Mouse (Mus musculus) hematopoietic stem cell, adult 5-6 weeks (primary cell): ENCODE measurements around the gene Zfp579. TPM values are rescaled to one million over a fixed set of nuclear protein-coding genes. Genes with fewer than 3 reads are reported as not detected.
A peak's percentile ranks its signal among the peaks of the same experiment; 100 is the strongest.

ENCODE experiments used
- ATAC-seq, 2 experiments: fragments of 125-278 bp in 1 of 2; replicated peaks in 1 of 2; 2 replicates each; pipeline ENCODE4 v1.8.0; 2016 to 2017; ENCODE audit warnings: inconsistent platforms in 2 of 2, mild to moderate bottlenecking in 2 of 2, moderate number of reproducible peaks in 2 of 2, low read depth in 1 of 2, moderate TSS enrichment in 1 of 2; ENCODE audit not compliant: low FRiP score in 2 of 2, poor library complexity in 2 of 2, severe bottlenecking in 2 of 2, insufficient read depth in 1 of 2, low TSS enrichment in 1 of 2
- total RNA-seq: library from RNA; stranded (forward); fragments of 172-1452, 232-1000 nt; gene quantifications from 2 replicates; pipeline ENCODE4 v1.2.3, GENCODE M21; 2017

Zfp579 gene
- total RNA-seq, 1 experiment from 2014 or later = 5.7 TPM

DNA sequence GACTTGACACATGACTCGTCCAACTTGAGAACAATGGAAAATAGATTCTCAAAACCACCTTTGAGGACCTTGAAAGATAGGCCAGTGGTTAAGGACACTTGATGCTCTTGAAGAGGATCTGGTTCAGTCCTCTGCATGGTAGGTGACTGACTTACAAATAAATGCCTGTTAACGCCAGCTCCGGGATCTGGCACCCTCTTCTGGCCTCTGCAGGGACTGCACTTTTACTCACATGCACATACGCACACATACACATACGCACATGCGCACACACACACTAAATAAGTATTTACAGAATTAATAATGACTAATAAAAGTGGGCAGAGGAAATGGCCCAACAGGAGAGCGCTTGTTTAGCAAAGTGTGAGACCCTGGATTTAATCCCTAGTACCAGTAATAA lies 19.1 kb downstream of the Zfp579 start:
- ATAC-seq = no peak

DNA sequence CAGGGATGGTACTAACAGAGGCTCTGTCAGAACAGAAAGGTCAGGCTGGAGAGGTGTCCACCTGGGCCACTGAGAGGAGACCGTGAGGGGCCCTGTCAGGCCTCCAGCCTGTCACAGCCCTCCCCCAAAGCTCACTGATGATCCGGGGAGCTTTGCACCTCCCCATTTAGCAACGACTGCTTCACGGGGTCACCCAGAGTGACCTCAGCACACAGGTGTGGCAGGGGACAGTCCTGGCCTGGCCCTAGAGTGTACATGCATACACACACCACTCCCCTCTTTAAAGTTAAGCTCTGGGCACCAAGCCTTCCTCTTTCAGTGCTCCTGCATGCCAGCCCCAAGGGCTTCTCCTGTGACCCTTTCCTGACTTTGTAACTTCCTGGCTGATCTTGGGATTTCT lies 20.5 kb downstream of the Zfp579 start:
- no peak for ATAC-seq

DNA sequence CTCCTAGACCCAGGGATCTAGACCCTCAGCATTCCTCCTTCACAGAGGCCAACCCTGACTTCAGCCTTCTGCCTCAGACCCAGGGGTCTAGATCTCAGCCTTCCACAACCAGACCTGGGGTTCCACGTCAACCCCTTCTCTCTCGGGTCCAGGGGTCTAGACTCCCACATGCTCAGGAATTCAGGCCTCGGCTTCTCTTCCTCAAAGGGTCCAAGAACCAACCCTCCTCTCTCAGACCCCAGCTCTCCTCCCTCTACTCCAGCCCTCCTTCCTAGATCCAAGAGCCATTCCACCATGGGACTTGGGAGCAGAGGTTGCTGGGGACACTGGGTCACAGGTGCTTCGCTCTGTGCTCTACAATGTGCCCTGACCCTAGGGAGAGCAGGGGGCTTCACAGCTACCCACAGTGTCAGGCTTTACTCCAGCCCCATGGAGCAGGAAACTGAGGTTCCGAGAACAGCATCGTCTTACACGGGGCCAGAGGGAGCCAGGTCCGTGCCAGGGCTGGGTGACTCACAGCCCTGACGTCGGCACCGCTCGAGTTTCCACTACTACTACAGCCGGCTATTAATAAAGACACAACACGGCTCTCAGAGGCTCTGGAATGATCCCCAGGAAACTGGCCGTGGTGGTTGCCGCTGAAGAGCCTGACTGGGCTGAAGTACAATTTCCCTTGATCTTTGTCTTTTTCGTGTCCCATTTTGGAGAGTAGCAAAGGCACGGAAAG lies 23.5 kb downstream of the Zfp579 start:
- peak; percentile 25 to 59; a peak in 2 of 4 replicates for ATAC-seq

DNA sequence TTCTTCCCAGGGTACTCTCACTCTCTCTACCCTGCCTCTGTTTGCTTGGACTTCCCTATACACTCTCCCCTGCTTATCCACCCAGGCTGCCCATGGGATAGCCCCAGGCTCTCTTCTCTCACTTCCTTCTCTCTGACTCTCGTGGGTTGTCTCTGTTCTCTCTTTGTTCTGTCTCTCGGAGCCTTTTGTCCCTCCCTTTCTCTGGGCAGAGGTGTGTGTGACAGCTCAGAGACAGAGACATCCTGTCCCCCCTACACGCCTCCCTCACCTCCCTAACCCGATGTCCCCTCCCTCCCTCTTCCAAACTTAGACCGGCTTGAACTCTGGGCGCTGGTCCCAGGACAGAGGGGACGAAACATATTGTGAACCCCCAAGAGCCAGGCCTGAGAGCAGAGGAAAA lies 24.2 kb downstream of the Zfp579 start:
- no peak for ATAC-seq

DNA sequence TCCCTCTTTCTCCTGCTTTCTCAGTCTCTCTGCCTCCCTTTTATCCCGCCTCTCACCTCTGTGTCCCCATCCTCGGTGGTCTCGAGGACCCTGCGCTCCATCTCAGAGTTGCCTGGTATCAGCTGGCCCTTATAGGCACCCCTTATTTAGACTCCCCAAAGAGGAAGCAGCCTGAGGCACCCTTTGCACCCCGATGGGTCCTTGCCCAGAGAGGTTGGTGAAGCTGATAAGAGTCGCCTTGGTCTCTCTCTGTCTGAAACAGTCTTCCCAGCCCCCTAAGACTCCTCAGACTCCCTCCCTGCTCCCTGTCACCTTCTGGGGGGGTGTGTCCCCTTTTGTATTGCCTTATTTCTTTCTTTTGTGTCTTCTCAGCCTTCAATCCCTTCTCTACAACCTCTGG lies 24.9 kb downstream of the Zfp579 start, which contains the start of gene Sbk3:
Gene Sbk3 (minus strand): TSS at position 101 of the 400 bp plus-strand sequence.
- ATAC-seq = no peak

DNA sequence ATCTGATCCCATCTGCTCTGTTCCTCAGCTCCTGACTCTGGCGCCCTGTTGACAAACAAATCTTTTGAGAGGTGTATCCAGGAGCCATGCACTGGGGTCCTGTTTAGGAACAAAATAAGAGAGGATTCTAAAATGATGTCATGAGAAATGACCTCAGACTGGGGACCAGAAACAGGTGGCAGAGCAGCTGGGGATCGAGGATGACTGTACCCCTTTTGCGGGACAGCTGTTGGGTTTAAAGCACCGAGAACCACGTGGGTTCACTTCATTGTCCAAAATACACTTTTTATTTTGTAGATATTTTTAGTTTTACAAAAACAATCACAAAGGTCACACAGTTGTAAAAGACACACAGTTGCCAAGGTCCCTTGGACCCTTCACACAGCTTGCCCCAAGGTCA lies 31.0 kb downstream of the Zfp579 start:
- ATAC-seq = no peak

DNA sequence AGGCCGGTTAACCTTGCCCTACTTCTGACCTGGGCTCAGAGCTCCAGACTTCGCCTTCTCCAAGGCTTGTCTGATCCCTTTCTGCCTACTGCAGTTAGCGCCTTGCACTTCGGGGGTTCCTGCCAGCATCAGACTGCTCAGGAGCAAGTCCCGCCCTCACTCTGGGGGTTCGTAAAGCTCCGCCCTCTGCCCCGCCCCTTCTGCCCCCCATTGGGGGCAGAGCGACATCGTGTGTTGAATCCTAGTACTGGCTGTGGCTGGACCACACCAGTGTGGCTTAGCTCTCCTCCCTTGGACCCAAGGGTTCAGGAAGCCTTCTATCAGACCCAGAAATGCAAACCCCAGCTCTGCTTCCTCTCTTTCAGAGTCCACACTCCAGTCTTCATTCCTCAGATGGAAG lies 31.7 kb downstream of the Zfp579 start, which contains the start of gene Sbk2:
Gene Sbk2 (minus strand): TSS at position 135 of the 400 bp plus-strand sequence.
- peak; percentile 93 to 98 for ATAC-seq

DNA sequence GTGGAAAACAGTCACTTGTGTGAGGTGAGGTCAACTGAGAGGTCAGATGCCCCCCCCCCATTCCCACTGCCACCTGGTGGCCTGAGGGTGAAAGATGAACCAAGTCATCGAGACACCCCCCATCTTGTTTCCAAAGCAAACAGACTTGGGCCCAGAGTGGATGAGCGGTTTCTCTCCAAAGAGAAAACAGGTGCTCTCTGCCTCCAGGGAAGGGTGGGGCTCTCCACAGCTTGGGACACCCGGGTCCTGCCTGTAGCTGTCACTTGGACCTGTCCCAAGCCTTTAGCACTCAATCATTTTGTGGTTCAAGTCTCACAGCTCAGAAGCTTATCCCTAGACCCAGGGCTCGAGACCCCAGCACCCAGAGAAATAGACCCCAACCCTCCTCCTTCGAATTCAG lies 32.4 kb downstream of the Zfp579 start:
- no peak for ATAC-seq

DNA sequence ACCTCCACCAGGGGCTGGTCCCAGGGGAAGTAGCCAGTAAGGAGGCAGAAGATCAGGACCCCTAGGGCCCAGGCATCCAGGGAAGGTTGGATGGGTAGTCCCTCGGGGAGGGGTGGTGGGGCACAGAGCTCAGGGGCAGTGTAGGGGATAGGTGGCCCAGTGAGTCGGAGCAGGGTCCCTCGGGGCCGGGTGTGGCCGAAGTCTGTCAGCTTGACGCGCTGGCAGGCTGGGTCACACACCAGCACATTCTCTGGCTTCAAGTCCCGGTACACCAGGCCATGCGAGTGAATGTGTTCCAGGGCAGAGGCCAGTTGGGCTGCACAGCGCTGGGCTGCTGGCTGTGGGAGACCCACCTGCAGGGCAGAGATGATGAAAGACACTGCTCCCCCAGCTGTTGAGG lies 38.6 kb downstream of the Zfp579 start:
- no peak for ATAC-seq

DNA sequence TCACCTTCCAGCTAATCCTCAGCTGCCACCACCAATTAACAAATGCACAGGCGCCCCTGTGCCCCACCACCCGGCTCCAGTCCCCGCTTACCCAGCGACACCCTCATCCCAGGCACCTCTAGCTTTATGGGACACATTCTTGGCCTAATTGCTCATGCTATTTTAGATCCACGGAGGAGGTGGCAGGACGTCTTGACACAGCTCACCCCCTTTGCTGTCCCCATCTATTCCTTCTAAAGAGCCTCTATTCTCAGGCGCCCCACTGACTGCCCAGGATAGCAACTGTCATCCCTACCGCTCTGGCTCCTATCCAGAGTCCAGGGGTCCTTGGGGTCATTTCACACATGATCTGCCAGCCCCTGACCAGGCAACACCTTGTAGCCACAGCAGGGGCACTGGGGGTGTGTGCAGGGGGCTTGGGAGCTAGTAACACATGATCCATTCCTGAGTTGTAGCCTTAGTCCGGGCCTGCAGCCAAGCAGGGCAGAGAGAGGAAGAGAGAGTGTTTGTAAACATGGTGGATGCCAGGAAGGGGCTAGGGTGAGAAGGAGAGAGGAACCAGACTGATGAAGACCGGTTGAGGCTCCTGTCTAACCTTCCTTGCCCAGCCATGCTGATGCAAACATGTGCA lies 42.0 kb downstream of the Zfp579 start:
- no peak for ATAC-seq

DNA sequence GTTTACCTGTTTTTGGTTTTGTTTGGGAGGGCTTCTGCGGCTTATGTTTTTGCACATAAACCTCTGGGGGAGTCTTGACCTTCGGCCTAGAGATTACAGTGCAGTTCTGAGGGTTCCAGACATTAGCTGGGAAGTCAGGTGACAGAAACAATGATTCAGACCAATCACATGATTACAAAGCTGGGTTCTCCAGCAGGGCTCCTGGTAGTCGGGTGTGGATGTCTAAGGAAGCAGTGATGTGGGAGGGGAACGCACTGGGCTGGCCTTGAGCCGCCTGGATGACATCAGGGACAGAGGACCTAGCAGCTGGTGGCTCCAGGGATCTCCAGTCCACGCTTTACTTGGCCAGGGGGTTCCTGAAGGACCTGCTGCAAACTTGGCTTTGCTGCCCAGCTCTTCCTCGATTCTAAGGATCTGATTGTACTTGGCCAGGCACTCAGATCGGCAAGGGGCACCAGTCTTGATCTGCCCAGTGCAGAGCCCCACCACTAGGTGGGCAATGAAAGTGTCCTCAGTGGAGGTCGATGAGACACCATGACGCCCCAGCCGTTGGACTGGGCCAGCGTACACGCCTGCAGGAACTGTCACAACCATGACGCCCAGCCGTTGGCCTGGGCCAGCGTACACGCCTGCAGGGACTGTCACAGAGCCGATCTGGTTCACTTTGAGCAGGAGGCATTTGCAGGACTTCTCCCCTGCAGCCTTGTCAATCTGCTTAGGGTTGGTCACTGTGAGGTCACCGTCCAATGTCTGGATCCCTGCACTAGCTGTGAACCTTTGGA lies 45.2 kb downstream of the Zfp579 start:
- ATAC-seq = no peak

DNA sequence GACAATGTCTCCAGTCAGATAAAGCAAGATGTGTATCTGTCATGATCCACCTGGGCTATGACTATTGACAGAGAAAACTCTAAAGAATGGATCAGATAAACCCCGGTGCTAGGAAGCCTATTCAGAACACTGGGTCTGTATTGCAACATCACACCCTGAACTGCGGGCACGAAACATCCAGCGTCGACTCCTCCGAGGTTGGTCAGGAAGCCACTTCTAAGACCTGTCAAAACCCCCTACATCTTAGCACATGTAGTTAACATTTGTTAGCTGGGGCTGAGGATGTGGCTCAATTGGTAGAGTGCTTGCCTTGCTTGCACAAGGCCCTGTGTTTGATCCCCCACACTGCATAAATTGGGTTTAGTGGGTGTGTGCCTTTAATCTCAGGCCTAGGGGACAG lies 47.6 kb downstream of the Zfp579 start:
- no peak for ATAC-seq

DNA sequence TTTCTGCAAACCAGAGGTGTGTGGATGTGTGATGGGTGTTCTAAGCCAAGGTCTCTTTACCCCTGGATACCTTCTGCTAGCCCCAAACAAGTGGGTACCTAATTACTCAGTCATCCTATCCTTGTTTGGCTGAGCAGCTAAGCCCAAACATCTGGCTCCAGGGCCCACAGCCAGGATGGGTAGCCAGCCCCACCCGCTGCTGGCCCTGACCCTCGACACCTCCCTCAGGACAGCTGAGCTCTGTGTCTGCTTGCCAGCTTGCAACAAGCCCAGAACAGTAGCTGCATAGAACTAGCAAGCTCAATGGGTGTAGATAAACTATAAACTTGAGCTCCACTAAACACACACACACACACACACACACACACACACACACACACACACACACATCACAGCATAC lies 48.1 kb downstream of the Zfp579 start:
- no peak for ATAC-seq

DNA sequence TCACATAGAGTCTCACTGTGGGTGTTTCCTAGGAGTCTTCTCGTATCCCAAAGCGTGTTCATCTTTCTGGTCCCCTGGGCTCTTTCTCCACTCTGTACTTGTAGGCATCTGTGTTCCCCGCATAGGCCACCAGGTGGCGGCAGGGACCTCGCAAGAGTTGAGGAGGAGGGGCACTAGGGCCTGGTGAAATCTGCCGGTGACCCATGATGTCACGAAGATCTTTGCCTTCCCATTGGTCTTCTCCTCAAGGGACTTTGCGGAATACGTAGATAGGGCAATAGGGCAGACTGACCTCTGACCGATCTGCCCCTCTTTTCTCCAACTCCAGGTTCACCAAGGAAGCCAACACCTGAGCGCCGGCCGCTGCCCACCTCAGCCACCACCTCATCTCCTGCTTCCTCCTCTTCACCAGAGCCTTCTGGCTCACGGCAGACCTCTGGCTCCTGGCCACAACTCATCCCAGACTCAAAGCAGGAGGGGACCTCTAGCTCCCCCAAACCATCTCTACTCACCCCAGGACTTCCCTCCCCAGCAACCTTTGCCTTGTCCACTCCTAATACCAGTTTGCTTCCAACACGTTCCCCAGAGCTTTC lies 52.6 kb downstream of the Zfp579 start:
- ATAC-seq = peak; percentile 90 to 92

DNA sequence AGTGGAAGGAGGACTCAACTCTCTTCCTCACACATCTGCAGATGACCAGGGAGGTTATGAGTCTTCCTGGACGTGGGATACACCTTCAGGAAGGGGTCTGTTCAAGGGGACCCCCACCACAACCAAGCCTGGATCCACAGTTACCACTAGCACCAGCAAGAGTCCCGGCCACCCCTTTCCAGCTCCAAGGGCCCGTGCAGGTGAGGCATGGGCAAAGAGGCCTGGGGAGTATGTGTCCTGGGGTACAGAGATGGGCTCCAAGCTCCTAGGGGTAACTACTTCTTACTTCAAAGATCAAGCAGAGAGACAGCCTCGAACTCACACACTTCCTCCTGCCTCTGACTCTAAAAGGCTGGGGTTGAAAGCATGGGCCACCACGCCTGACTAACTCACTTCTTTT lies 53.3 kb downstream of the Zfp579 start:
- no peak for ATAC-seq

DNA sequence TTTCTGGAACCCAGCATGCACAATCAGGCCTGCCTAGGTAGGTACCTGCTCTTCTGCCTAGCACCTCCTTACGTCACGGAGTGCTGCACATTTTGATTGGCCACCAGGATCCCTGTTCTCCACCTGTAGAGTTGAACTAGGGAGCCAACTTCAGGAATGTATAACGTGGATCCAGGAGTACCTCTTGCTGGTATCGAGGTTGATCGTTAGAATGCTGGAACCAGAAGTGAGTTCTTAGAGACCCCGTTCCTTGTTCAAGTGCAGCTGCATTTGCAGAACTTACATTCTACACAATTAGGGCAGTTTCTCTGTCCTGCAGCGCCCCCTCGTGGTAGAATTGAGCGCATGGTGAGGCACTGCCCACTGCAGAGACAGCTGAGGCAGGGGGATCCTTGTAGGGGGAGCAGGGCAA lies 55.9 kb downstream of the Zfp579 start:
- ATAC-seq = peak; percentile 46 to 61

DNA sequence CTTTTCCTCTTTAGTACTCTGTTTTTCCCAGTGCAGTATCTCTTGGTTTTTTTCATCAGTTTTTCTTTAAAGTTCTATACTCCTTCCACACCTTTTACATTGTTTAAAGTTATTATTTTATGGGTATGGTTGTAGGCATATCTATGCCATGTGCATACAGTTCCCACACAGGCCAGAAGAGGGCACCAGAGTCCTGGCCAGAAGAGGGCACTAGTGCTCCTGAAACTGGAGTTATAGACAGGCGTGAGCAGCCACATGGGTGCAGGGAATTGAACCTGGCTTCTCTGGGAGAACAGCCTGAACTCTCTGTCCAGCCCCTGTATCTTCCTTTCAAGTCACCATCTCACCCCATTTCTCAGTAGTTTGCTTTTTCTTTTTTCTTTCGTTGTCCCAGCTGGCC lies 57.5 kb downstream of the Zfp579 start:
- ATAC-seq = peak; percentile 43 to 61; a peak in 2 of 4 replicates

DNA sequence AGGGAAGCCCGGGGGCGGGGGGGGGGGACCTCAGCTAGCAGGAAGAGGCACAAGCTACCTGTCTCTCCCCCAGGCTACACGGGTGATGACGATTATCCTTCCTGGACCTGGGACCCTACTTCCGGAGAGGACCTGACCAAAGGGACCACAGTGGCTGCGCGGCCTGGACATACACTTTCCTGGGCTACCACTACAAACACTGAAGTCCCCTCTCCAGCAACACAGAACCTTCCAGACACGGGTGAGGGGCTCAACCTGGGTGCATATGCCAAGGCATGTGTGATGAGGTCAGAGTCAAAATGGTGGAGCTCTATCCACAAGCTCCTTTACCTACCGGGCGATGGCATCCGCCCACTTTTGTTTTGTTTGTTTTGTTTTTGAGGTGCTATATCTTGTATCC lies 58.6 kb downstream of the Zfp579 start:
- ATAC-seq = no peak
